Mouse (Mus musculus) embryo, embryonic 11.5 days (tissue): ENCODE data around the gene Cog3.

Experiments
- DNase-seq: peaks from one replicate; pipeline ENCODE4 v3.0.0-alpha.2; 2012; ENCODE audit warnings: low read depth, low spot score

The Cog3 gene

DNA sequence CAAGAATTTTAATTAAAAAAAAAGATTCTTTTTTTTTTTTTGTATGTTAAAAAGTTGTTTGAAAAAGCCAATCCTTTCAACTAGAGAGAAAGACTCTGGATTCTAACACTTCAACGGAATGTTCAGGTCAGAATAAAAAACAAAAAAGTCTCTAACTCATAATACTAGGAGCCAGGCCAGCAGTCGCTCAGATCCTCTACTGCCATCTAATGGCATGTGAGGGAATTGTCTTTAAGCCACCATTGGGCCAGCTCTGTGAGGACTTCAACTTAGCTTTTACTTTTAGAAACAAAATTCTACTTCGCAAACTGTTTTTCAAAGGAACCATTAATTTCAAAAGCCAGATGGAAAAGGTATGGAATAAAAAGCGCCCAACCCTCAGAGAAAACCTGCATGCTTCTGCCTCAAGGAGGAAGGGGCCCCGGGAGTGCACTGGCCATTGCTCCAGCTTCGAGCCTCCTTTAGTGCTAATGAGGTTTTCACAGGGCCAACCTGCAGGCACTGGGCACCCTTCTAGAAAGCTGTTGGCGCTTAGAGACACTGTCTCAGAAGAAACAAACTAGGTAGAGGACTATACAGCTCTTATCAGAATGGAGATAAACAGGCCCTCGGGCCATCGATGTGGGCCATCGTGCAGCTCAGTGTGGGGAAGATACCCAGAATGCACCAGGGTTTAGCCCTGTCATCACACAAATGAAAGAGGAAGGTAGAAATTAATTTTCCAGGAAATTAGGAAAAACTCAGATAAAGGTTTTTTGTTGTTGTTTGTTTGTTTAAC lies 6.9 kb upstream of the Cog3 start:
- DNase-seq = peak; percentile 45

DNA sequence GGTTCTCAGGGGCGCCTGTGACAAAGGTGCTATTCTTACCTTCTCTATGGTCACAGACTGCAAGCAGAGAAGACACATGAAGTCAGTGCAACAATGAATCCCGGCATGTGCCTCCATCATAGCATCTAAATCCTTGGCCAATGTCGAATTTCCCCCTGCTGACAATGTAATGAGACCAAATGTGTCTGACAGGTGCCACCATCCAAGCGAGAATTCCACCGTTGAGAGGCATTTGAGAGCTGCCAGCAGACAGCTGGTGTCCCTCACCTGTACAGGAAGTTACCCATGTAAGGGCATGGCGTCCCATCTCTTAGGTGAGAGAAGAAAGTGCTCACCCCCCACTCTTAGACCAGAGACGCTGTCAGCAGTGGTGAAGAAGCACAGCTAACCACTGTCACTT lies 4.1 kb upstream of the Cog3 start:
- no peak for DNase-seq

DNA sequence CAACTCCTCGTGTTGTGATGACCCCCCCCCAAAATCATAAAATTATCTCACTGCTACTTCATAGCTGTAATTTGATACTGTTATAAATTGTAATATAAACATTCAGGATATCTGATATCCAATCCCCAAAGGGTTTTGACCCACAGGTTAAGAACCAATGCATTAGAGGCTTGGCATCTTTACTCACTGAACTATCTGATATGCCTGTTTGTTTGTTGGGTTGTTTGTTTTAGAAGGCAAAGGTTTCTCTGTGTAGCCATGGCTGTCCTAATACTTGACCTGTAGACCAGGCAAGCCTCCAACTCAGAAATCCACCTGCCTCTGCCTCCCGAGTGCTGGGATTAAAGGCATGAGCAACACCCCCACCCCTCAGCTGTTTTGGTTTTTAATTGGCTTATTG lies 3.5 kb upstream of the Cog3 start:
- DNase-seq = no peak

DNA sequence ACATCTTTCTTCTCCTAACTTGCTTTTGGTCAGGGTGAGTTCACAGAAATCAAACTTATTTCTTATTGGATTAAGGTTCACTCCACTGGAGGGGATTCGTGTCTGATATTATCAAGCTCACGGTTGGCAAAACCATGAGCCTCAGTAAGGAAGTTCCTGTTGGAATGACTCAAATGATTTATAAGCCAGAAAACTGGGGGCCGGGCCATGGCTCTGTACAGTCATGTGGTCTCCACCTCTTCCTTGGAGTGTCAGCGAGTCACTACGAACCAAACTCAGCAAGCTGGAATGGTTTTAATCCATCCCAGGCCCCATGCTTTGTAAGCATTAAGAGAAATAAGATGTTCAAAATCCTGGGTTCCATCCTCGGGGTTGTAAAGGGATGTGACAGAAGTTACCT lies 2.7 kb upstream of the Cog3 start:
- no peak for DNase-seq

DNA sequence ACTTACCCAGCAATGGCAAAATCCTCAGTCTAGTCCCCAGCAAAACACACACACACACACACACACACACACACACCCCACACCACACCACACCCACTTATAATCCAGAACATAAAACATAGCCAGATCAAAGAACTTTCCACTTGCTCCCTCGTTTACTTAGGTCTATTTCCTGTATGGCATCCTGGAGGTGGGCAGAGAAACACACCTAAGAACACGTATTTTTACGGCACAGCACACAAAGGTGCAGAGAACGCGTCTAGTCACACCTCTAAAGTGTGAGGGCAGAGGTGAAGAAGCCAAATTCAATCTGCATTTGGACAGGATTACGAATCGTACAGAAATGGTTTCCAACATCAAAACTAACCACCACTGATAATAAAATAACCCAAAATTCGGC lies 1.1 kb downstream of the Cog3 start:
- no peak for DNase-seq

DNA sequence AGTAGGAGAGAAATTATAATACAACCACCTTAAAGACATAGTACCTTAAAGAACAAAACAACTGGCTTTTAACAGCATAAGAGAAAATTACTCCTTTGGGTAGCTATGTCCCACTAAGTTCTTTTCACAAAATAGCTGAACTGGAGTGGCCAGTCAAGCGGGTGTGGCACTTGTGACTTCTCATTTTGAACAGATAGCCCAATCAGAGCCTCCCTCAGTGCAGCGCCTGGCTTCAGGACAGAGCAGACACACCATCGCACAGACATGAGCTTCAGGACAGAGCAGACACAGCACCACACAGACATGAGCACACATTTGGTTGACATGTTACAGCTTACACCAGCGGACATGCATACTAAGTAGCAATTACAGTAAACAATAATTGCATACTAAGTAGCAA lies 3.3 kb downstream of the Cog3 start:
- no peak for DNase-seq

DNA sequence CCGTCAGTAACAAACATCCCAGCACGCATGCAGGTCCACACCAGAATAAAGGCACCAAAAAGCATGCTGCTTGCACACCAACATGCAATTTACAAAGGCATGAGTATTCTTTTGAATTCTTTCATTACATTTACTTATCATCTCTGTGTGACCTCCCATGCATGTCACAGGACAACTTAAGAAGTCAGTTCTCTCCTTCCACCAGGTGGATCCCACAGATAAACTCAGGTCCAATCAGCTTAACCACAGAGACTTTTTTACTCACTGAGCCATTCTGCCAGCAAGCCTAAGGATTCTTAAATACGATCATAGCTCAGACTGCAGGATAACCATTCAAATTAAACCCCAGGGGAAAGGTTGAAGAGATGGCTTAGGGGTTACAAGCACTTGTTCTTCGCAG lies 5.2 kb downstream of the Cog3 start:
- no peak for DNase-seq

DNA sequence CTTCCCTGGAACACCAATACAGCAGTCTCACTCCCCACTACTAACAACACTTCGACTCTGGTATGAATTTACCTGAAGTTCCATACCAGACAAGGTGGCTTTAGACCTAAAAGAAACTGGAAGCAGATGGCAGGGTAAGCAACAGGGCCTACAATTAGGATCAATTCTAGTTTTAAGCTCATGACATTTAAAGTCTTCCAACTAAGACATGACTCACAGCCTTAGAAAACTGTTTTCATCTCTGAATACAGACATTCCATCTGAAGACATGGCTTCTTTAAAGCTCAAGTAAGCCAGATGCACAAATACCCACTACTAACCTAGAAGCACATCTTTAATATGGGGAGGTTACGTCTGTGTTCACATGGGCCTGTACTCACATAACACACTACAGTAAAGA lies 6.4 kb downstream of the Cog3 start:
- no peak for DNase-seq

DNA sequence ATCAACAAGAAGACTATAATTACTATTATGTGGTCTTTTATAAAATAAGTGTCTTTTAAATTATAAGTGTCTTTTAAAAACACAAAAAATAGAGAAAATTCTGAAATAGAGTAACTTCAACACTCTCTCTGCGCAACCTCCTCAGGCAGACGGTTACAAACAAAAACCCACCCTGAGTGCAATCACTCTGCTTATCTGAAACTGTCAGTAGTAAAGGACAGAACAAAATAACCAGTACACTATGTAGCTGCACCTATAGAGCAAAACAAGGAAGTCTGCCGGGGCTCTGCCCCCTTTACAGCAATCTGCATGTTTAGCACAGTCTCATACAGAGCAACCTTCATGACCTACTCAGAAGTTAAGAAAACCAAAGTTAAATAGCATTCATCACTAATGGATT lies 12.4 kb downstream of the Cog3 start:
- DNase-seq = no peak

DNA sequence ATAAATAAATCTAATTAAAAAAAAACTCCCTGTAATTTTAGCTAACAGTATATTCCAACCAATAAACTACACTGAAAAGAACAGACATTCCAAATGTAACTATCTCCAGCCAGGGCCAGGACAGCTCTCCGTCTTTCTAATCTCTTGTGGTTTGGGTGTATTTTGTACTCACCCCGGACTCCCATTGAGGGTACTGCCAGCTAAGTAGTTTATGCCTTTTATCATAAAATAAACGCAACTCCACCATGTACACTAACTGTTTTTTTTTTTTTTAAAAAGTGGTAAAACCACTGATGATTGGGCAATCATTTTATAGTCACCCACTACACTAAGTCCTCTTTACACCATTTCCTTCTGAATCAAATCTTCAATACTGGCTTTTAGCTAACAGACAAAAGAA lies 18.7 kb downstream of the Cog3 start:
- no peak for DNase-seq

DNA sequence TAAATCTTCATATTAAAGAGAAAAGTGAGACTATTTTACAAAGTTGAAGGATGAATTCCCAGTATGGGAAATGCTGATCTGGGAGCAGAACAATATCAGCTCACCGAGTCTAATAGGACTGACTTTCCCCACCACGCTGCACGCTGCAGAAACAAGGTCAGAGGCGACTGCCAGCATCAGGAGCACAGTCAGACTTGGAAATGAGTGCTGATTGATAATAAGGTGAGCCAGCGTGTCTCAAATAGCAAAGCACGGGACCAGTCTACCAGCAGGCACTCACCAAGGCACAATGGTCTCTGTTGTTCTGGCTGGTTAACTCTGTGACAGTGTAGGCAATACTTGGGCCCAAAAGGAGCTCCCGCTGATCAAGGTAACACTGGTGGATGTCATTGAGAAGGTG lies 21.7 kb downstream of the Cog3 start:
- no peak for DNase-seq

DNA sequence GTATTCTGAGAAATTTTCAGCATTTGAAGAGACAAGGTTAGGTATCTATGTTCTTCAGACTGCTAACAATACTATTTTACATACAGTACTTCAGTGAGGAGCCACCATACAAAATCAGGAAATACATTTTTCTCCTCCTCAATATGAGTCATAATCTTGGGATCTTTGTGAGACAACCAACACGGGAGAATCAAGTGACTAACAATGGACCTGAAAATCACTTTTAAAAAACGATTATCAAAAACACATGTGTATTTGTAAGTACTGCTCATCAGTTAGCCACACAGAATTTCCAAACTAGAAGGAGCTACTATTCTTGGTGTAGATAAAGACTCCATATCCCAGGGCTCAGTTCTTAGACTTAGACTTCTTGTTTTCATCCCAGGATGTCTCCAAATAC lies 23.0 kb downstream of the Cog3 start:
- DNase-seq = no peak

DNA sequence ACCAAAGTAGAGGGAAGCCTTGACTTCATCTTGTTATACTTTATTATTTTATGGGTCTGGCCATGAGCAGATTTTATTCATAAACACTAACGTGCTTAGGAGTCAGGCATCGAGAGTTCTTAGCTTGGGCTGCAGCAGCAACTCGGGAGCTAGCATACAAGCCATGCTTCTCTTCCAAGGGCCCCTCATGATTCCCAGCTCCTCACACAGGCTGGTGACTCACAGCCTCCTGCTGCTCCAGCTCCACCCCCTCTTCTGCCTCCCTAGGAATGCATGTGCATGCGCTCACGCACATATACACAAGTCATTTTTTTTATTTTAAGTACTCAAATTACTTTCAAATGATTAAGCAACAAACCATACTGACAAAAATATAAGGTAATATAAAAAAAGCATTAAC lies 26.2 kb downstream of the Cog3 start:
- no peak for DNase-seq

DNA sequence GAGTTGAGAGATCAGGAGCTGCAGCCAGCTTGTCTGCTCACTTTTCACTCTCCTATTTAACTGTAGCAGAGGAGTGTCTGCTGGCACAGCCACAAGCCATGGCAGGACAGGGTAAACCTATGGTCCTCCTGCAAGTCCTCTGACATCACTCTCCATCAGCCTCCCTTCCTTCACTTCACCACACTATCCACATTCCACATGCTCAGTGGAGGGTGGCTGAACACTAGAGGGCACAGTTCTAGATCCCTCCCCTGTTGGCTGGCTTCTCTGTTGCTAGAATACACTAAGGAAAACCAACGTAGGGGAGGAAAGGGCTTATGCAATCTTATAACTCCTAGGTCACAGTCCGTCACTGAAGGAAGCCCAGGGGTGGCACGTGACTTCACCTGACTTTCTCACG lies 27.3 kb downstream of the Cog3 start:
- DNase-seq = no peak

DNA sequence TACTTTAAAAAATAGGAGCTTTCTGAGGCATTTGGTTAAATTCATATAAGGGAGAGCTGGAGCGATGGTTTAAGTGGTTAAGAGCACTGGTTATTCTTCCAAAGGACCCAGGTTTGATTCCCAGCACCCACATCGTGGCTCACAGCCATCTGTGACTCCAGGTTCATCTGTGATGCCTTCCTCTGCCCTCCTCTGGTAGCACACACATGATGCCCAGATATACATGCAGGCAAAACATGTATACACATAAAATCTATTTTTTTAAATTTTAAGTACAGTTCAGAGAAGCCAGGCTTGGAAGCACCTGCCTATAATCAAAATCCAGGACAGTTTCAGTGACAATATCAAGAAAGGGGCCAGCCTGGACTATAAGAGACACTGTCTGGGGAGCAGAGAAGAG lies 31.5 kb downstream of the Cog3 start:
- DNase-seq = no peak

DNA sequence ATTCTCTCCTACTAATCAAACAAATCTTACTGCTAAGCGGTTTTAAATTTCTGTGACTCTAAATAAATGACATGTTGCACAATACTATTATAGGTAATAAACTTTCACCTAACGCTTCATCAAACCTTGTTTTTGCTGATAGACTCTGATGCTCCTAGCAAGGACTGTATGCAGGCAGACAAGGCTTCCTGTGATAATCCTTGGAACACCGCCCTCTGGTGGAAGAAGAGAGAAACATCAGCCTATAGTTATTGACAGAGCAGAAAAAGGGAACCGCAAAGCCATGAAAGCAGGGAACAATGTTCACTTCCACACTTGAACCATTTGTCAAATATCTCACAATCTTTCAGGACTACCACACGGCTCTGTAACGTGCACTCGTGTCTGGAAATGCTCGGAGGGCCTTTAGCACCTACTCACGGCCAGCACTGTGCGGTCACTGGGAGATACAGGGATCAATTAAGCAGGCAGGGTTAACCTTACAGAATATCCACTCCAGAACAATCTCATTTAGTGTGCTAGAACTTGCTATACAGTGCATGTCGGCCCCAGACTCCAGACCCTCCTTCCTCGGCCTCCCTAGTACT lies 32.2 kb downstream of the Cog3 start:
- peak; percentile 67 for DNase-seq

DNA sequence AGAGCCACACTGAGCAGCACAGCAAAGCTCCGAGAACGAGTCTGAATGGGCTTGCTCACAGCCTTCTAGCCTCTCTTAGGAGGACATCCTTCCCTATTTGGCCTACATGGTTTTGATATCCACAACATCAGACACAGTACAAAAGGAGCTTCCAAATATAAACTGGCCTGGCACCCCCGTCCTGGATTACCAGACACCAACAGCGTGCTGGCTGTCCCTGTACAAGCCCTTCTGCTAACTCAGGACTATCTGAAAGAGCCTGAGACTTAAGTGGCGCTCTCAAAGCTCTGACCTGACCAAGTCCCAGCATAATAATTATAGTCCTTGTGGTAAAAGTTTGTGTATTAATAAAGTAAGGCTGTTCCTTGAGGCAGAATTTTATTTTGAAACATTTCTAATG lies 34.2 kb downstream of the Cog3 start:
- DNase-seq = no peak

DNA sequence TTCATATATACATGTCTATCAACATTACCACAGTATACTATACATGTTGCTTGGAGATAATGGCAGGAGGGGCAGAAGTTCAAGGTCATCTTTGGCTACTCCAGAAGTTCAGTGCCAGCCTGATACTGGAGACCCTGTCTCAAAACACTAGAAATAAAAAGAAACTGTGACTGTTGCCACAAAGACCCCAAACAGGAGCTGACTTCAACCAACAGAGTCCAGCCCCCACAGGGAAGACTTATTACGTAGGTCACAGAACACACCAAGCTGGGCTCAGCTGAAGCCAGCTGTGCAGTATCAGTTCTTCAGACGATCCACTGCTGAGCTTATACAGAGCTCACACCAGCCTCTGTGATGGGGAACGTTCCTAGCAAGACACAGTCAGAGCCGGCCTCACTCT lies 37.9 kb downstream of the Cog3 start:
- DNase-seq = no peak

DNA sequence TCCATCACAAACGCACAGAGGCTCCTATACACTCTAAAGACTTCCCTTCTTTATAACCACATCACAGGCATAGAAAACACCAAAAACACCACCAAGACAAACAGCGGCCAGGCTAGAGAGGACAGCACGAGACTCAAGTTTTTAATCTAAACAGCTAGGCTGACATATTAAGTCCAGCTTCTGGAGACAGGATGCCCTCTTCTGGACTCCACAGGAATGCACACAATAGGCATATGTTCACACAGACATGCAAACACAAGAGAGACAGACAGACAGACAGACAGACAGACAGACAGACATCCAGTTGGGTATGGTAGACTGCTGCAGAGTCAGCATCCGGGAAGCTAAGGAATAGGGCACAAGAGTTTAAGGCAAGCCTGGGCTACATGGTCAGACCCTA lies 40.7 kb downstream of the Cog3 start:
- DNase-seq = no peak

DNA sequence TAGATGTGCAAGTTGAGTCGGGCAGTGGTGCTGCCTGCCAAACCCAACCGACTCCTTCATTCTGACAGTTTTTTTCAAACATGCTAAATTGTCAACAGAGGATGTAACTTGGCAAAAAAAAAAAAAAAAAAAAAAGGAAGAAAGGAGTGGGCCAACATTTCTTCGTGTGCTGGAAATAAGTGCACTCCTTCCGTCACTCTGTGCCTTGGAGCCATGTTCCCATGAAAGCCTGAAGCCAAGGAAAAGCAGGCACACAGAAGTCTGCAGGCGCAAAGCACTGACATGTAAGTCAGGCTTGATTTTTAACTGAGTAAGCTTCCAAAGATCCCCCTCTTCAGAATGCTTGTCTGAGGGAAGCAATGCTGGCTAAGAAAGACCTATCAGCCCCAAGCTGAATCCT lies 41.6 kb downstream of the Cog3 start:
- no peak for DNase-seq

DNA sequence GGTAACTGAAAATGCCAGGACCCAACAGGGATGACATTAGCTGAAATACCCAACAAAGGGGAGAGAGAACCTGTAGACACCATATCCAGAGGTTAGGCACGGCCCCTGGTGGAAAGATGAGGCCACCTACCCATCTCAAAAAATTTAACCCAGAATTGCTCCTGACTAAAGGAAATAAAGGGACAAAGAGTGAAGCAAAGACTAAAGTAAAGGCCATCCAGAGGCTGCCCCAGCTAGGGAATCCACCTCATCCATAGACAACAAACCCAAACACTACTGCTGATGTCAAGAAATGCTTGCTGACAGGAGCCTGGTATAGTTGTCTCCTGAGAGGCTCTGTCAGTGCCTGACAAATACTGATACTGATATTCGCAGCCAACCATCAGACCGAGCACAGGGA lies 42.6 kb downstream of the Cog3 start:
- no peak for DNase-seq

DNA sequence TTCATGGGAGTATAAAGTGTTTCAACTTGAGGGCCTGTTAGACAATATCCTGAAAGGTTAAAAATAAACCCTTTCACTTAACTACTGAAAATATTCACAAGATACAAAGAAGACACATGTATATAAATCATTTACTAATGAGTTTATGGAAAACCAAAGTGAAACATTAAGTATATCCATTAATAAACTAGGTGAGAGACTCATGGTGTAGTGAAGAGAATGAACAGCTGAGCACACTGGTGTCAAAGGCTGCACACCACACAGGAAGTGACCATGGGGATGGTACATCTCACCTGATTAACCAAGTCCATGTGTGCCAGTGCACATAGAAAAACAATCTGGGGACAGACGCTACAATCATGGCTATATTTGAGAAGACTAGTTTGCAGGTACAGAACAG lies 45.3 kb downstream of the Cog3 start:
- no peak for DNase-seq

DNA sequence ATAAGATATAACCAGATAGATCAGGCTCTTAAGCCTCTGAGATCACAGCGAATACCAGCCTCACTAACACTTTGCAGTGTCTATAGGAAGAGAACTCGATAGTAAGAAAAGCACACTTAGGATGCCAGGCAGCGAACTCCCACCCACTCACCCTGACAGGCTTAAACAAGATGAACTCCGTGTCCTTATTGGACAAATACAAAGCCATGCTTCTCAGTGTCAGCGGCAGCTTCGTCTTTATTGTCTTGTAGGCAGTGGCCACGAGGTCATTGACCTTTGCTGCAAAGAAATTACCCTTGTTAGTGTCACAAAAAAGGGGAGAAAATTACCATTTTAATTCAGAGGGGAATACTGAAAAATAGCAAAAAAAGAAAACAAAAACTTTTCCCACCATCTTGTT lies 46.5 kb downstream of the Cog3 start:
- DNase-seq = no peak

DNA sequence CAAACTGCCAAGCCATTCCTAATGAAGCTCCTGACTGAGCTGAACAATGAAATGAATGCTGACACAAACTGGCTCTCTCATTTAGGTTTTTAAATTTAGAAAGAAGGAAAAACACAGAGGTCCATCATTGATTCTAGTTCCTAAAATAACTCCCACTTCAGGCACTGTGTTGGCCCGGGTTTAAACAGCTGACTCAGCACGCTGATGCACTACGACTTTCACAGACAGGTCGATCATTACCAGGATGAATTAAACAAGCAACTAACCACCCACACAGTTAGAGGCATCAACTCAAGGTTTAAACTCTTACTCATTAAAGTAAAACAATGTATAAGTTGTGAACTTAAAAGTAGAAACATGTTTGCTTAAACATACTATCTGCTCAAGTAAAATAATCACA lies 47.7 kb downstream of the Cog3 start:
- DNase-seq = no peak
